Mouse (Mus musculus): Measurements from ENCODE around the gene Gm3685.
"Not testable (repeated sequence)": the region's sequence is repeated elsewhere in the genome, so short reads cannot be mapped to it uniquely, and the experiment has no call there.

Gene Gm3685

GRCm38 (mm10) chr14:7044870-7045269, at the start of gene Gm3685:
Gene Gm3685, minus strand, starts transcription at chr14:7044970.
- not testable (repeated sequence) for DNase-seq (ENCODE audit: low read depth, low spot score)

- DNase-seq (ENCODE audit: low read depth, low spot score): not testable (repeated sequence)
Measured at GRCm38 (mm10) chr14:7026781-7027749, 17.7 kb downstream of the Gm3685 start, which contains the start of gene Gm10406. Gene Gm10406, minus strand, starts transcription at chr14:7027449.

- DNase-seq (ENCODE audit: low read depth, low spot score): not testable (repeated sequence)
Measured at GRCm38 (mm10) chr14:7026274-7026673, 18.5 kb downstream of the Gm3685 start.
